Mouse (Mus musculus): Measurements from ENCODE around the gene Peli2. TPM values are rescaled to one million over a fixed set of nuclear protein-coding genes. Genes with fewer than 3 reads are reported as not detected.

Gene Peli2
- polyA plus RNA-seq (2012), result 19.3 and 25.9 TPM in 2 replicates

DNA sequence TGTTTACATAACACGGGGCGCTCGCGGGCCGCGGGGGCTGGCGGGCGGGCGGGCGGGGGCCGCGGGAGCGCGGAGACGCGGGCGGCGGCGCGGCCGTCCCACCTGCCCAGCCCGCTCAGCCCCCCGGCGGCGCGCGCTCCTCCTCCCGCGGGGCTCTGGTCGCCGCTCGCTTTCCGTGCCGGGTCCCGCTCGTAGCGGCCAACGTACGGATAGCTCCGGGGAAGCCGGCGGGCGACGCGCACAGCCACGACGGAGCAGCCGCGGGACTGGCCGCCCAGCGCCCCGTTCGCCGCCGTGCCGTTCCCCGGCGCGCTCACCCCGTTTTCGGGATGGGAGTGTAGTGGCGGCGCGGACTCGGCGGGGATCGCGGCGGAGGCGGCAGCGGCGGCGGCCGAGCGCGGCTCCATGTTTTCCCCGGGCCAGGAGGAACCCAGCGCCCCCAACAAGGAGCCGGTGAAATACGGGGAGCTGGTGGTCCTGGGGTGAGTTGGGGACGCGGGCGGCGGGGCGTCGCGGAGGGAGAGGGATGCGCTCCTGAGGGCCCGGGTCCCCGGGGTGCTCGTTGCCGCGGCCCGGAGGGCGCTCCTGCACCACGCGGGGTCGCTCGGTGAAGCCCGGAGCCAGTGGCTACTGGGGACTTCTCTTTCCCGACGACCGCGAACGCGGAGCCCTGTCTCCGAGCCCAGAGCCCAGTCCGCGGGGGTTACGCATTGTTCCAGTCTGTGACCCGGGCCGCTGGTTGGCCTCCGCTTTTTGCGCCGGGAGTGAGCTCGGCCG is at the start of gene Peli2:
Gene Peli2, plus strand, starts transcription at position 72 of the 777 bp plus-strand sequence.

